Comparison of ENCODE assay signal across 8 mouse cellular contexts in the genomic region with DNA sequence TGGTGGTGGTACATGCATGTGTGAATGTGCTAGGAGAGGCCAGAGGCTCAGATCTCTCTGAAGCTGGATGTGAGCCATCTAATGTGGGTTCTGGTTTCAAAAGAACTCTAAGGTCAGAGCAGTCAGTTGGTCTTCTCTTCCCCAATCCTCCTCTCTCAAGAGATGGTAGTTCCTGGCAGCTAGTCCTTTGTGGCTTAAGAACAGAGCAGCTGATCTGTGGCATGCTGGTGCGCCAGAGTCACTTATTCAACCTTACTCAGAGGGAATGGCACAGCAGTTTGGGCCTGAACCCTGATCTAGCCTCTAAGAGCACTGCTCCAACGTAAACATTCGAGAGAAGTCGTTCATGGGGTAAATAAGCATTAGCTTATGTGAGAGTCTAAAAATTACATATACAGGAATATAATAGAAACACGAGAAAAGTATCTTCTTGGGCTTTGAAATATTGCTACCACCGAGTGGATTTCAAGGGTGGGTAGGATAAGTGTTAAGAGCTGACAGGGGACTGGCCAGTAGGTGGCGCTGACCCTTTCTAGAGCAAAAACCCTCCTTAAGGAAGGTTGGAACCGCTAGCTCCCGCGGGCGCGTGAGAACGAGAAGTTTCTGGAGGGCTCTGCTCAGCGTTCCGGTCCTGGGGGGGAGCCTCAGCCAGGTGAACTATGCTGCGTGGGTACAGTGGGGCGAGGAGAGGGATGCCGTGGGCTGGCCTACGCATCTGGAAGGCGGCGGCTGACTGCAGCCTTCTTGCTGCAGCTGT. TPM values are rescaled to one million over a fixed set of nuclear protein-coding genes. Genes with fewer than 3 reads are reported as not detected.
DNase-seq lines count a peak whose midpoint lies in the region; ATAC-seq and TF ChIP-seq lines count a peak whose summit lies in the region.

TSS of gene Mtf1 (plus strand) at position 553 of the 757 bp plus-strand sequence.

- peak within 1 kb of the TSS; percentile 70 for H3K4me3 ChIP-seq in cerebellum, adult 2 months (replicated peaks; ENCODE audit: insufficient read depth, low read depth, low read length)
- H3K4me3 ChIP-seq in forebrain, postnatal 0 days (ENCODE audit: low read depth, low read length): peak within 1 kb of the TSS; percentile 92
- H3K4me3 ChIP-seq in layer of hippocampus, adult 2 months: peak within 1 kb of the TSS; percentile 99
- H3K4me3 ChIP-seq in lung, adult 2 months (replicated peaks; ENCODE audit: extremely low read depth, low read depth, low read length): peak within 1 kb of the TSS; percentile 83
- H3K4me3 ChIP-seq in neural tube, embryonic 15.5 days (replicated peaks): peak within 1 kb of the TSS; percentile 71

- peak within 1 kb of the TSS; percentile 63 for H3K9ac ChIP-seq in forebrain, postnatal 0 days
- H3K9ac ChIP-seq in neural tube, embryonic 15.5 days (replicated peaks): peak within 1 kb of the TSS; percentile 87

- peak; percentile 77 for DNase-seq in MEL-GATA-1-ER (ENCODE audit: extremely low read depth, low read depth)
- DNase-seq in cerebellum, adult 2 months: peak; percentile 87 to 91
- peak; percentile 93 for DNase-seq in forebrain, postnatal 0 days
- peak; percentile 92 for DNase-seq in heart, postnatal 4 days
- peak; percentile 81 to 88 for DNase-seq in layer of hippocampus, adult 2 months (ENCODE audit: low spot score in 2 of 2)
- peak; percentile 77 for DNase-seq in lung, adult 2 months
- peak; percentile 95 for DNase-seq in testis, postnatal 10 days (ENCODE audit: low spot score)

- peaks cover 5% of the 10 kb centered on the region; the same call in 1 of the 2 replicates for H3K4me1 ChIP-seq in cerebellum, adult 2 months (ENCODE audit: control insufficient read depth, insufficient read depth, low read length)
- peaks cover 9% of the 10 kb centered on the region for H3K4me1 ChIP-seq in forebrain, postnatal 0 days (ENCODE audit: insufficient read depth)
- 0 out of 2 replicates have a peak, but pooled peaks cover 5% of the 10 kb centered on the region for H3K4me1 ChIP-seq in lung, adult 2 months (ENCODE audit: control insufficient read depth, insufficient read depth, low read length)
- H3K4me1 ChIP-seq in neural tube, embryonic 15.5 days: peaks cover 16% of the 10 kb centered on the region

- TF ChIP-seq POLR2A in cerebellum, adult 2 months (IDR thresholded peaks at IDR 0.05; ENCODE audit: borderline replicate concordance, insufficient read depth, low read length): no peak
- no peak for TF ChIP-seq POLR2A in lung, adult 2 months (IDR thresholded peaks at IDR 0.05; ENCODE audit: borderline replicate concordance, extremely low read depth, low read depth, low read length)

- WGBS in cerebellum, adult 2 months: 3% methylated on average over 21 of the region's 21 CpGs
- 2% methylated on average over 21 of the region's 21 CpGs for WGBS in forebrain, postnatal 0 days
- WGBS in lung, adult 2 months: 3% methylated on average over 21 of the region's 21 CpGs
- WGBS in neural tube, embryonic 15.5 days: 2% methylated on average over 21 of the region's 21 CpGs

- peak within 1 kb of the TSS; percentile 75 for H3K4me2 ChIP-seq in forebrain, postnatal 0 days (ENCODE audit: low read depth)
- peak within 1 kb of the TSS; percentile 91 for H3K4me2 ChIP-seq in neural tube, embryonic 15.5 days

- peaks cover 46% of the 10 kb centered on the region for H3K36me3 ChIP-seq in forebrain, postnatal 0 days (ENCODE audit: insufficient read depth)
- H3K36me3 ChIP-seq in neural tube, embryonic 15.5 days: peaks cover 54% of the 10 kb centered on the region

- H3K27ac ChIP-seq in cerebellum, adult 2 months (ENCODE audit: insufficient read depth, low read length): peak within 1 kb of the TSS; percentile 52
- peak within 1 kb of the TSS; percentile 87 for H3K27ac ChIP-seq in forebrain, postnatal 0 days (ENCODE audit: low read depth, low read length)
- H3K27ac ChIP-seq in layer of hippocampus, adult 2 months: peak within 1 kb of the TSS; percentile 97
- H3K27ac ChIP-seq in neural tube, embryonic 15.5 days (replicated peaks): peak within 1 kb of the TSS; percentile 95

- ATAC-seq in forebrain, postnatal 0 days: peak; percentile 86
- ATAC-seq in neural tube, embryonic 15.5 days (ENCODE audit: low FRiP score): peak; percentile 90

- no peaks in the 10 kb centered on the region for H3K27me3 ChIP-seq in cerebellum, adult 2 months (ENCODE audit: control insufficient read depth, insufficient read depth, low read length)
- H3K27me3 ChIP-seq in forebrain, postnatal 0 days (ENCODE audit: insufficient read depth, low read length): no peaks in the 10 kb centered on the region
- H3K27me3 ChIP-seq in neural tube, embryonic 15.5 days (replicated peaks): no peaks in the 10 kb centered on the region

- TF ChIP-seq CTCF in cerebellum, adult 2 months (IDR thresholded peaks at IDR 0.05; ENCODE audit: borderline replicate concordance, insufficient read depth, low read depth, low read length): peak; percentile 73
- TF ChIP-seq CTCF in forebrain, postnatal 0 days (IDR thresholded peaks at IDR 0.05; ENCODE audit: low read depth): peak; percentile 85
- peak; percentile 98 for TF ChIP-seq CTCF in layer of hippocampus, adult 2 months (conservative IDR thresholded peaks at IDR 0.05)
- peak; percentile 72 for TF ChIP-seq CTCF in lung, adult 2 months (IDR thresholded peaks at IDR 0.05; ENCODE audit: insufficient read depth, low read length)

- no peaks in the 10 kb centered on the region for H3K9me3 ChIP-seq in forebrain, postnatal 0 days (ENCODE audit: low read length)
- H3K9me3 ChIP-seq in neural tube, embryonic 15.5 days (replicated peaks): no peaks in the 10 kb centered on the region

RNA-seq across cellular contexts. Expression of gene Mtf1, which starts in this region (rescaled TPM):
- 14.9 and 17.0 TPM in 2 replicates for polyA plus RNA-seq in cerebellum, adult 2 months (2012; rRNA removed)
- 12.1 and 15.6 TPM in 2 replicates for total RNA-seq in forebrain, postnatal 0 days (2014; rRNA removed)
- polyA plus RNA-seq in forebrain, postnatal 0 days (2015; fragmentation: Nextera tagmentation; extraction: Ambion mirVana): 24.4 and 30.7 TPM in 2 replicates
- total RNA-seq in heart, postnatal 4 days (2021): 10 to 100 TPM; 15.2 to 15.3 TPM
- 10 to 100 TPM; 24.6 to 24.8 TPM for total RNA-seq in layer of hippocampus, adult 2 months (2021)
- polyA plus RNA-seq in lung, adult 2 months (2012; rRNA removed): 6.5 and 8.0 TPM in 2 replicates
- 9.8 and 10.2 TPM in 2 replicates for polyA plus RNA-seq in neural tube, embryonic 15.5 days (2015; fragmentation: Nextera tagmentation; extraction: Ambion mirVana)

Comparison
In these comparisons a context has a peak if more than half of its experiments do, and no peak if none do; other contexts are left out.
1. Peak in every context shown above with its lines: DNase-seq, ATAC-seq, H3K4me3 ChIP-seq and H3K27ac ChIP-seq.